Mouse (Mus musculus) urinary bladder, postnatal 10 days (tissue): Measurements from ENCODE around the gene Rps19.
"Not testable (repeated sequence)": the region's sequence is repeated elsewhere in the genome, so short reads cannot be mapped to it uniquely, and the experiment has no call there.

ENCODE experiments used
- DNase-seq: peaks from one replicate; pipeline ENCODE4 v3.0.0; 2022; ENCODE audit warnings: low spot score

Gene Rps19

GRCm38 (mm10) chr7:24883896-24884692, at the start of gene Rps19:
Rps19 (plus strand) TSS chr7:24884371.
- DNase-seq, result peak; percentile 94

GRCm38 (mm10) chr7:24838732-24839409, 45.3 kb upstream of the Rps19 start:
- not testable (repeated sequence) for DNase-seq

GRCm38 (mm10) chr7:24839410-24839808, 44.8 kb upstream of the Rps19 start:
- no peak for DNase-seq

GRCm38 (mm10) chr7:24840331-24840730, 43.8 kb upstream of the Rps19 start:
- no peak for DNase-seq

- DNase-seq, result no peak
Observed at GRCm38 (mm10) chr7:24841009-24841408, 43.2 kb upstream of the Rps19 start.

- DNase-seq, result no peak
Observed at GRCm38 (mm10) chr7:24844144-24844543, 40.0 kb upstream of the Rps19 start.

- DNase-seq, result no peak
Observed at GRCm38 (mm10) chr7:24845181-24845580, 39.0 kb upstream of the Rps19 start.

- no peak for DNase-seq
Observed at GRCm38 (mm10) chr7:24845713-24846112, 38.5 kb upstream of the Rps19 start.

- DNase-seq, result not testable (repeated sequence)
Observed at GRCm38 (mm10) chr7:24846576-24846975, 37.6 kb upstream of the Rps19 start.

GRCm38 (mm10) chr7:24850162-24850561, 34.0 kb upstream of the Rps19 start:
- no peak for DNase-seq

- no peak for DNase-seq
Observed at GRCm38 (mm10) chr7:24850899-24851303, 33.3 kb upstream of the Rps19 start.

- no peak for DNase-seq
Observed at GRCm38 (mm10) chr7:24851596-24852325, 32.4 kb upstream of the Rps19 start.

- no peak for DNase-seq
Observed at GRCm38 (mm10) chr7:24852557-24853232, 31.5 kb upstream of the Rps19 start.

GRCm38 (mm10) chr7:24853233-24853563, 31.0 kb upstream of the Rps19 start:
- DNase-seq, result no peak

- DNase-seq, result no peak
Observed at GRCm38 (mm10) chr7:24853695-24854094, 30.5 kb upstream of the Rps19 start.

- no peak for DNase-seq
Observed at GRCm38 (mm10) chr7:24856460-24857120, 27.6 kb upstream of the Rps19 start.

GRCm38 (mm10) chr7:24859234-24859633, 24.9 kb upstream of the Rps19 start:
- DNase-seq, result no peak

- DNase-seq, result no peak
Observed at GRCm38 (mm10) chr7:24861913-24862312, 22.3 kb upstream of the Rps19 start, which contains the start of gene Gm9844. Gm9844 (plus strand) TSS chr7:24862213.

- no peak for DNase-seq
Observed at GRCm38 (mm10) chr7:24862853-24863252, 21.3 kb upstream of the Rps19 start.

- DNase-seq, result no peak
Observed at GRCm38 (mm10) chr7:24864156-24864555, 20.0 kb upstream of the Rps19 start.

GRCm38 (mm10) chr7:24869080-24869479, 15.1 kb upstream of the Rps19 start:
- DNase-seq, result no peak
